Mouse (Mus musculus) thymus, adult 2 months (tissue): Measurements from ENCODE around the gene Tmem150c. TPM values are rescaled to one million over a fixed set of nuclear protein-coding genes. Genes with fewer than 3 reads are reported as not detected.
A peak's percentile ranks its signal among the peaks of the same experiment; 100 is the strongest.

Source experiments
- DNase-seq: peaks from one replicate; pipeline ENCODE4 v3.0.0; 2021
- H3K27ac ChIP-seq: fragments of 200-500 bp; 2 replicates; pipeline ENCODE4 v1.5.1; 2012; ENCODE audit warnings: low read length, control low read depth; ENCODE audit not compliant: control insufficient read depth, insufficient read depth
- H3K27me3 ChIP-seq: fragments of 200-500 bp; 2 replicates; pipeline ENCODE4 v1.6.1; 2012; ENCODE audit warnings: mild to moderate bottlenecking, low read length, moderate library complexity, mixed read lengths; ENCODE audit not compliant: control insufficient read depth, insufficient read depth
- H3K36me3 ChIP-seq: fragments of 200-500 bp; 2 replicates; pipeline ENCODE4 v1.6.1; 2012; ENCODE audit warnings: mild to moderate bottlenecking, low read length, moderate library complexity; ENCODE audit not compliant: control insufficient read depth, insufficient read depth
- H3K4me1 ChIP-seq: fragments of 200-500 bp; replicated peaks from 2 replicates; pipeline ENCODE4 v1.6.1; 2012; ENCODE audit warnings: low read length; ENCODE audit not compliant: control insufficient read depth, insufficient read depth
- H3K4me3 ChIP-seq: fragments of 200-500 bp; 2 replicates; pipeline ENCODE4 v1.5.1; 2012; ENCODE audit warnings: mild to moderate bottlenecking, low read length, control low read depth, moderate library complexity; ENCODE audit not compliant: control insufficient read depth, insufficient read depth
- CTCF ChIP-seq: fragments of 200-500 bp; IDR thresholded peaks from 2 replicates; pipeline ENCODE4 v1.5.1; 2012; ENCODE audit warnings: mild to moderate bottlenecking, control low read depth, low read length, moderate library complexity, borderline replicate concordance; ENCODE audit not compliant: control insufficient read depth, poor library complexity, insufficient read depth; ENCODE audit errors: extremely low read depth
- POLR2A ChIP-seq: fragments of 200-500 bp; IDR thresholded peaks from 2 replicates; pipeline ENCODE4 v1.6.1; 2012; ENCODE audit warnings: mild to moderate bottlenecking, low read length, control low read depth, moderate library complexity; ENCODE audit not compliant: control insufficient read depth, poor library complexity, insufficient read depth; ENCODE audit errors: extremely low read depth
- WGBS: fragments of 180-500 bp; shearing (Covaris S2); methylation state at CpG from one replicate; pipeline ENCODE4 v1.1.7; 2018; 5-methylcytosine and 5-hydroxymethylcytosine counted together
- polyA plus RNA-seq: library from polyadenylated mRNA; depleted of rRNA; stranded (reverse); fragments of >200 nt; gene quantifications from 2 replicates; pipeline ENCODE4 v1.2.3, GENCODE M21; 2012

Gene Tmem150c
- polyA plus RNA-seq, 1 experiment = 4.4 TPM

- WGBS = 86% methylated on average over 8 of the region's 8 CpGs
- no peaks in the 10 kb centered on the region for H3K27me3 ChIP-seq
- H3K27ac ChIP-seq = no peak overlapping the region
- TF ChIP-seq CTCF = no peak
- no peak for TF ChIP-seq POLR2A
- no peak overlapping the region for H3K4me3 ChIP-seq
- H3K4me1 ChIP-seq = peaks cover 9% of the 10 kb centered on the region; the same call in 1 of the 2 replicates
- no peaks in the 10 kb centered on the region for H3K36me3 ChIP-seq
- no peak for DNase-seq
These were observed 79.7 kb downstream of the Tmem150c start for GRCm38 (mm10) chr5:100079931-100080275.

- Histone ChIP-seq H3K4me1 (peaks cover 9% of the 10 kb centered on the region; the same call in 1 of the 2 replicates), H3K36me3 (no peaks in the 10 kb centered on the region), H3K4me3 (peak overlapping the region; percentile 27), H3K27ac (no peak overlapping the region), H3K27me3 (no peaks in the 10 kb centered on the region)
- 52% methylated on average over 36 of the region's 36 CpGs for WGBS
- TF ChIP-seq POLR2A = no peak
- TF ChIP-seq CTCF = no peak
- peak; percentile 20 for DNase-seq
These were observed 80.3 kb downstream of the Tmem150c start for GRCm38 (mm10) chr5:100079040-100079930.

GRCm38 (mm10) chr5:100074571-100074970, 85.0 kb downstream of the Tmem150c start:
- TF ChIP-seq CTCF = no peak
- no peak for TF ChIP-seq POLR2A
- DNase-seq = peak; percentile 19
- no peaks in the 10 kb centered on the region for H3K27me3 ChIP-seq
- H3K4me3 ChIP-seq = no peak overlapping the region
- H3K27ac ChIP-seq = no peak overlapping the region
- WGBS = 70% methylated on average over 4 of the region's 4 CpGs
- H3K4me1 ChIP-seq = peaks cover 7% of the 10 kb centered on the region; the same call in 1 of the 2 replicates
- no peaks in the 10 kb centered on the region for H3K36me3 ChIP-seq

- WGBS = 93% methylated on average over 9 of the region's 9 CpGs
- no peaks in the 10 kb centered on the region for H3K4me1 ChIP-seq
- no peaks in the 10 kb centered on the region for H3K36me3 ChIP-seq
- no peak for TF ChIP-seq CTCF
- no peak for TF ChIP-seq POLR2A
- no peak overlapping the region for H3K27ac ChIP-seq
- no peak for DNase-seq
- no peaks in the 10 kb centered on the region for H3K27me3 ChIP-seq
- no peak overlapping the region for H3K4me3 ChIP-seq
These were observed 87.1 kb downstream of the Tmem150c start for GRCm38 (mm10) chr5:100072557-100072956.

GRCm38 (mm10) chr5:100071541-100071940, 88.1 kb downstream of the Tmem150c start:
- no peak for DNase-seq
- Histone ChIP-seq H3K4me1 (no peaks in the 10 kb centered on the region), H3K27ac (no peak overlapping the region), H3K4me3 (no peak overlapping the region), H3K27me3 (no peaks in the 10 kb centered on the region), H3K36me3 (no peaks in the 10 kb centered on the region)
- TF ChIP-seq CTCF (no peak), POLR2A (no peak)
- 86% methylated on average over 5 of the region's 5 CpGs for WGBS

GRCm38 (mm10) chr5:100070255-100070654, 89.4 kb downstream of the Tmem150c start:
- H3K27ac ChIP-seq = no peak overlapping the region
- no peaks in the 10 kb centered on the region for H3K4me1 ChIP-seq
- DNase-seq = peak; percentile 85
- 28% methylated on average over 3 of the region's 3 CpGs for WGBS
- H3K4me3 ChIP-seq = no peak overlapping the region
- no peaks in the 10 kb centered on the region for H3K36me3 ChIP-seq
- no peaks in the 10 kb centered on the region for H3K27me3 ChIP-seq
- peak; percentile 93 for TF ChIP-seq CTCF
- TF ChIP-seq POLR2A = no peak

- no peak for DNase-seq
- no peaks in the 10 kb centered on the region for H3K27me3 ChIP-seq
- TF ChIP-seq POLR2A (no peak), CTCF (no peak)
These were observed 90.1 kb downstream of the Tmem150c start for GRCm38 (mm10) chr5:100069526-100069925.

More at GRCm38 (mm10) chr5:100069526-100069925, 90.1 kb downstream of the Tmem150c start:
- H3K27ac ChIP-seq = no peak overlapping the region
- no peak overlapping the region for H3K4me3 ChIP-seq
- WGBS = 100% methylated on average over 2 of the region's 2 CpGs
- no peaks in the 10 kb centered on the region for H3K36me3 ChIP-seq
- no peaks in the 10 kb centered on the region for H3K4me1 ChIP-seq
